Mouse (Mus musculus) left cerebral cortex, postnatal 36 days (tissue): Measurements from ENCODE around the gene Kat14. TPM values are rescaled to one million over a fixed set of nuclear protein-coding genes. Genes with fewer than 3 reads are reported as not detected.

Source experiments
- DNase-seq, 2 experiments: peaks; one replicate each; pipeline ENCODE4 v3.0.0; 2021 to 2022; ENCODE audit warnings: low spot score in 2 of 2, mixed read lengths in 1 of 2
- intact Hi-C: fragments of 180-260 bp; cut with DNase I; formaldehyde crosslinking; loops from one replicate; pipeline ENCODE4 v1.15.1; 2025
- total RNA-seq, 2 experiments: library from RNA; stranded (reverse); gene quantifications; 2 replicates each; pipeline ENCODE4 v1.2.3; 2021

Kat14 gene
- total RNA-seq, 2 experiments from 2014 or later, result 35.6 to 39.5 TPM

GRCm38 (mm10) chr2:144375063-144375703 lies 6.4 kb downstream of the Kat14 start:
- no peak for DNase-seq
- intact Hi-C loops, result no loop called here

DNA sequence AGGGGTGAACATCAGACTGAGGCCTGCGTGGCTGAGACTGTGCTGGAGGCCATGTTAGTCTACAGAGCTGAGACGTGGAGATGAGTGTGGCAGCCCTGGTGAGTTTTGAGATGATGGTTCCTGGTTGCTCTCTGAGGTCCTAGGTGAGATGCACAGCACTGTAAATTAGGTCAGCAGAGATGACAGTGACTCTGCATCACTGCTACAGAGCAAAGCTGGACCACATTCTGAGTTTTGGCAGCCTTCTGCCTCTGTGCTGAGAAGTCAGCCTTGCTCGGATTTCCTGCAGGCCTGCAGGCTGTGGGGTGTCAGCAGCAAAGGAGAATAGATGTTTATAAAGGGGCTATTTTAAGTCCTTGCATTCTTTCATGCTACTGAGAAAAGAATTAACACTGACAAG lies 12.5 kb downstream of the Kat14 start:
- intact Hi-C loops, result no loop called here
- no peak for DNase-seq

DNA sequence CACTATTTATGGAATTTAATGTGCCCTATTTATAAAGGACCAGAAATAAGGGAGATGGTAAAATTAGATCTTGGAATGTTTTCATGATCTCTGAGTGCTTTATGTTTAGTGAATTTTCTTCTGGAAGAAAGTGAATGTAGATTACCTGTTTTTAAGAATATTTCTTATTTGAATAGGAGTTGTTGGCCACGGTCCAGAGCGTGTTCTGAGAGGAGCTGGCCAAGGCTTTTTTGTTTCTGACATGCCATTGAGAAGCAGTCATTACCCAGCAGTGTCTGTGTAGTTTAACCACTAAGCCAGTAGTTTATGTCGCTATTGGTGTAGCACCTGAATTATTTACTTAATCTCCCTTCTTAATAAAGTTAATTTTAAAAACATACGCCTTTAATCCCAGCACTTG lies 13.0 kb downstream of the Kat14 start:
- DNase-seq, result no peak
- intact Hi-C loops, result no loop called here

DNA sequence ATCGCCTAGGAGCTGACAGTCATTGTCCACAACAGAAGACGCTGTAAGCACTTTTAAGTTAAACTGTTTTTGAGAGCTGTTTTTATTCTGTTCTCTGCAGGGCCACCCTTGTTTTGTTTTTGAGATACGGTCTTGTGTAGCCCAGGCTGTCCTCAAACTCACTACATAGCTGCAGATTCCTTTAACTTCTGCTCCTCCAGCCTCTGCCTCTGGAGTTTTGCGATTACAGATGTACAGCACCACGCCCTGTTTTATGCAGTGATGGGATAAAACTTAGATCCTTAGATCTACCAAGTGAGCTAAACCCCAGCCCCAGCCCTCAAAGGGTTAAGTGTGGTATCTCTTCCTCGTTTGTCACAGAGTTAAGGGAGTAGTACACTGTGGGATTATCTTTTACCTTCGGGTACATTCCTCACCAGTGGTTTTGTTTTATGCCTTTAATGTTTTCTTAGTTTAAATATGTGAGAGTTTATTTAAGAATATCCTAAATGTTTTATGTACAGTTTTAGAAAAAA lies 13.9 kb downstream of the Kat14 start:
- intact Hi-C loops, result no loop called here

GRCm38 (mm10) chr2:144386296-144386695 lies 17.5 kb downstream of the Kat14 start:
- DNase-seq, result no peak
- intact Hi-C loops, result no loop called here

More for the DNA sequence above, 13.9 kb downstream of the Kat14 start:
- DNase-seq, result no peak

DNA sequence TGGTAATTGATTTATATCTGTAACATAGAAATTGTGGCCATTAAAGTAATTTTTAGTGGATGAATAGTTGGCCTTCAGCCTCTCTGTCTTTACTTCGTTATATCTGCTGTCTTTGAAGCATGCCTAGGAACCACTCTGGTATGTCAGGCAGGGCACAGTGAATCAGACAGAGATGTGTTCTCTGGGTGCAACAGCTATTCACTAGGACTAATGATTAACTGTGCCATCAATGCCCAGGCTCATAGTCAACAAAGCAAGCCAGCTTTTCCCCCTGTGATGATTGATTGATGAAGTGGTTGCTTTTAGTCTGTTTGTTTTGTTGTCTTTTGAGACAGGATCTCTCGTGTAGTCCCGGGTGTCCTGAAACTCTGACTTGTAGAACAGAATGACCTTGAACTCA lies 19.6 kb downstream of the Kat14 start:
- intact Hi-C loops, result no loop called here
- no peak for DNase-seq

DNA sequence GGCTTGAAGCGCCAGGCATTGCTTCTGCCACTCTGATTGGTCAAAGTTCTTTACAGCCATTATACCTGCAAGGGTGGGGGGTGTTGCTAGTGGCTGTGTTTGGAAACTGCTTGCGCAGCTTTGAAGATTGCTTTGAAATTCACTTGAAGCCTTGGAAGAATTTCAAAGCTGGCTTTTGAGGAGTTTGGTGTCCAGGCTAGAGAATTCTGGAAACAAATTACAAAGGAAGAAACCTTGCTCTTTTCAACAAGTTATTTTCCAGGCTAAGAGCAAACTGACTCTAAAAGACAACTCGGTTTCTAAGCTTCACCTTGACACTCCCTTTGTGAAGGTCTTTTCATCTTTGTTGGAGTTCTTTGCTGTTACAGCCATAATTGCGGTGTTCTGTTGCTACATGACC lies 30.7 kb downstream of the Kat14 start:
- intact Hi-C loops, result no loop called here
- DNase-seq, result no peak

DNA sequence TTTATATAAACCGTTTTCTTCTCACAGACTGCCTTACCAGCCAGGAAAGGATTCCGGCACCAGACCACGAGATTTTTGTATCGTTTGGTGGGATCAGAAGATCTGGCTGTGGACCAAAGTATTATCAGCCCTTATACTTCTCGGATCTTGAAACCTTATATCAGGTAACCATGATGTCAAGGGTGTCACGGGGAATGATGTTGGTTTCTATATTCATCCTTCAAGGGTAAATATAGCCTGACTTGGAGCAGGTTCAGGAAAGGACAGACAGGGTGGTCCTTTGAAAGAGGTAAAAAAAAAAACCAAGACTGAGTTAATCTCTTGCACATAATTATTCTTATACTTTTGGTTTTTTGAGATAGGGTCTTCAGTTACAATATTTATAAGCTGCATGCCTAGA lies 31.9 kb downstream of the Kat14 start:
- DNase-seq, result no peak
- intact Hi-C loops, result no loop called here

DNA sequence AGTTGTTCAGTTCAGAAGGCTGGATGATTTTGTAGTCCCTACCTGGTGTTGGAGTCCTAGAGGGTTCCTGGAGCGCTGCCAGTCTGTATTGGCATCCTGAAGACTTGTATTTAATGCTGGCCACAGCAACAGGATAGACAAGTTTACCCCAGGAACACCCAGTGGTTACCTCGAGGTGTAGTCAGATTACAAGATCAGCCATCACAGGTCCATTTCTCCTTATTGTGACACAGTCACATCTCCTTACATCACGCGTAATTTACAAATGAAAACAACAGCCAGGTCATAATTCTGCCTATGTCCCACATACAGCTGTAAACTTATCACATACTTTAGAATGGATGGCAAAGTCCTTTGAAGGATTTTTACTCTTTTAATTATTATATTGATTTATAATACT lies 40.3 kb downstream of the Kat14 start:
- DNase-seq, result no peak
- intact Hi-C loops, result no loop called here

DNA sequence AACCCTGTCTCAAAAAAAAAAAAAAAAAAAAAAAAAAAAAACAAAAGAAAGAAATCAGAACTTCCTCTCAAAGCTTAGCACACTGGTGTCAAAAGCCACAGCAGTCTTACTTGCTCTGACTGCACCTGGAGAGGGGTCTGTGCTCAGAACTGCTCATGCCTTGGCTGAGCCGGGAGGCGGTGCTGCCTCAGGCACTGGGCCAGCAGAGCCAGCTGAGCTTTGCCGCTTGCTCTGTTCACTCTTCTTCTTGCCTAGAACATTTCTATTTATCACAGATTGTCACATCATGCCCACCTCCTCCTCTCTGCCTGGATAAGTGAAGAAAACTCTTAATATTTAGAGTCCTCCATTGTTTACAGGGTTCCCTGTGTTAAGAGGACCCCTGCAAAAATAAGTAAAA lies 41.8 kb downstream of the Kat14 start:
- intact Hi-C loops, result no loop called here

DNA sequence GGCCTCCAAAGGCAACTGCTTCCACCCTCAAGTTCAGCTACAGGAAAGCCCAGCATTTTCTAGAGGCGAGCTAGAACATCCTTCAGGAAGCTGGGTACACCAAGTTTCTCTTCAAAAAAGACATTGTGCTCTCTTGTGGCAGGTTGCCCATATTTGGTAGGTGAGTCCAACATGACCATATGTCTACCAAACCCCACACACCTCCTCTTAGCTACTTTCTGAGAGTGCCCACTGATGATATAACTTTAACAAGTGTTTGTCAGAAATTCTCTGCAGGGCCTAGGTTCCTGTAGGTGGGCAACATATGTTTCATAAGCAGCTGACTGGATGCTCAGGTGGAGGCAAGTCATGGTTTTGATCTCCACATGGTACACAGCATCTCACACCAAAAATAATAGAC lies 45.9 kb downstream of the Kat14 start:
- peak; percentile 34 to 46 for DNase-seq

More for the DNA sequence above, 41.8 kb downstream of the Kat14 start:
- DNase-seq, result peak in 1 of 2 experiments; percentile 64

DNA sequence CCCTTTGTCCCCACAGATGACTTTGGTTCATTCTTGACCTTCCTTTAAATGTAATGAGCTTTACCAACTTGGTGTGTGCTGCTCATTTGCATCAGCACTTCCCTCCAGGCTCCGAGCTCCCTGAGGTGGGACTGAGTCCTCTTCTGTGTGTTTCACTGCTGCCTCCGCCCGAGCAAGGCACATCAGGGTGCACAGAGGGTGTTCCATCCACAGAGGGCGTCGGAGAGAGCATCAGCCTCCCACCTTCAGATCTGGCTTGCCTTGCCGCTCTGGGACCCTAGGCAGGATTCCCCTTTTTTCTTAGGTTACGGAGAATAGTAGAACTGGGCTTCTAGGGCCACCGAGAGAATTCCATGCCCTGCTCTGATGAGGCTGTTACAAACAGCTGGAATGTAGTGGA lies 48.1 kb downstream of the Kat14 start:
- DNase-seq, result no peak
- intact Hi-C loops, result no loop called here

More for the DNA sequence above, 45.9 kb downstream of the Kat14 start:
- intact Hi-C loops, result no loop called here

DNA sequence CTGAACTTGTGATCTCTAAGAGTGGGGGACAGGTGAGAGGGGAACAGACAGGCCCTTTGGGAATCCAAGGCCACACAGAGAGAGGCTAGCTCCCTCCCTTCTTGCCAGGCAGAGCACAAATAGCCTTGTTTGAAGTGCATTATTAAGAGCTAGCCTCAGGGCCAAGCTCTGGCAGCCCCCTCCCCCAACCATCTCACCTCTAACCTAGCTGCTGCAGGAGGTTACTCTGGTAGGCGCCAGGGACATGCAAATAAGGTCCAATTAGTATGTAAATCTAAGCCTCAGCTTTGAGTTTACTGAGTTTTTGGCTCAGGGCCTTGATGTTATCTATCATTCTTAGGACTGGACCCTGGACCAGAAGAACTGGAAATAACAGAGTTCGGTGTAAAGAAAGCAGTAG lies 49.3 kb downstream of the Kat14 start:
- no peak for DNase-seq
- intact Hi-C loops, result no loop called here

- no peak for DNase-seq
- intact Hi-C loops, result no loop called here
Observed at GRCm38 (mm10) chr2:144422094-144422675, 53.4 kb downstream of the Kat14 start.

GRCm38 (mm10) chr2:144425761-144426160 lies 57.0 kb downstream of the Kat14 start:
- intact Hi-C loops, result no loop called here
- no peak for DNase-seq

DNA sequence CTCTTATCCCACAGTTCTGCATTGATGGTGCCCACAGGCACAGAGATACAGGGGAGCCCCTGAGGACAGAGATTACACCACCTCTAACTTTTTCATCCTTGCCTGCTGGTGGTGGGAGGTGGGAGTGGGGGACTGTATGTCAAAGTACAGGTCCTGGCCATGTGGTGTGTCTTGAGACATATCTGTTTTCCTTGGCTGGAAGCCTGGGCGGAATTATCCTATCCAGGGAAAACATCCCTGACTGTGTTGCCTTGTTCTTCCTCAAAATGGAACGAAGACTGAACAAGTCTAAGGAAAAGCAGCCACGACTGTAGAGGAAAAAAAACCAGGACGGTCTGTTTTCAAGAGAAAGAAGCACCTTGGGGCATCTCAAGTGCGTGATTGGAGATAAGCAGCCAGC lies 59.1 kb downstream of the Kat14 start:
- intact Hi-C loops, result no loop called here
- no peak for DNase-seq

GRCm38 (mm10) chr2:144428659-144429058 lies 59.9 kb downstream of the Kat14 start:
- DNase-seq, result no peak
- intact Hi-C loops, result no loop called here

GRCm38 (mm10) chr2:144429171-144429570 lies 60.4 kb downstream of the Kat14 start:
- DNase-seq, result no peak
- intact Hi-C loops, result no loop called here

DNA sequence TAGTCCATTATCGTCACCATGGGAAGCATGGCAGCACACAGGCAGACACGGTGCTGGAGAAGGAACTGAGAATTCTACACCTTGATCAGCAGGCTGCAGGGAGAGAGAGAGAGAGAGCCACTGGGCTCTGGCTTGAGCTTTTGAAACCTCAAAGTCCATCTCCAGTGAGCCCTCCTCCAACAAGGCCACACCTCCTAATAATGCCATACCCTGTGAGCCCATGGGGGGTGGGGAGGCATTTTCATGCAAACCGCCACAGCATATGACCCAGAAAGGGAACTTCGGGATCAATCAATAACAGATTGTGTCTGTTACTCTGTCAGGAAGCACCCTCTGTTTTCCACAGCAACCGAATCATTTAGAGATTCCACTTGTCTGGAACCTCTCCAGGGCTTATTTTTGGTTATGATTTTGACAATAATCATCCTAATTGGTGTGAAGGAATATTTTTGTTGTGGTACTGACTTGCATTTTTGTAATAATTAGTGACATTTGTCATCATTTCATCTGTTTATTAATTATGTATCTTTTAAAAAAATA lies 62.6 kb downstream of the Kat14 start:
- intact Hi-C loops, result no loop called here
- no peak for DNase-seq

GRCm38 (mm10) chr2:144435679-144436078 lies 66.9 kb downstream of the Kat14 start:
- peak in 1 of 2 experiments; percentile 13 for DNase-seq
- intact Hi-C loops, result no loop called here

GRCm38 (mm10) chr2:144438424-144438823 lies 69.6 kb downstream of the Kat14 start:
- intact Hi-C loops, result no loop called here
- no peak for DNase-seq
